Mouse (Mus musculus) retina, adult 2 months (tissue): ENCODE measurements around the gene Chst1.

Experiments used
- DNase-seq: peaks from one replicate; pipeline ENCODE4 v3.0.0-alpha.2; 2012; ENCODE audit warnings: low read depth, low spot score

The Chst1 gene

GRCm38 (mm10) chr2:92599487-92600347 is at the start of gene Chst1:
TSS of gene Chst1 (plus strand) at chr2:92599707.
- DNase-seq: no peak

DNA sequence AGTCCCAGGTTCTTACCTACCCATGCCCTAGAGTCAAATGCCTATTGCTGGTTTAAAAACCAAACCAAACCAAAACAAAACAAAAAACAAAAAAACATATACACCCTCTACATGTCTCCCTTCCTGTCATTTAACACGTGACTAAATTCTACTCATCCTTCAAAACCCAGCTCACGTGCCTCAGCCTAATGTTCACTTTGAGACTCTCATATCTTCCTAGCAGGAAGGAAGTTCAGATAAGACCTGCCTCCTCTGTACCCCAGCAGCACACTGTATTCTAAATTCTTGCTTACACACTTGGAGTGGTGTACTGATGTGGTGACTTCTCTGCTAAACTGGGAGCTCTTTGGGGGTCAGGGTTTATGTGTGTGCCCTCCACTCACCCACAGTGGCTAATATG is 49.5 kb upstream of the Chst1 start:
- no peak for DNase-seq

DNA sequence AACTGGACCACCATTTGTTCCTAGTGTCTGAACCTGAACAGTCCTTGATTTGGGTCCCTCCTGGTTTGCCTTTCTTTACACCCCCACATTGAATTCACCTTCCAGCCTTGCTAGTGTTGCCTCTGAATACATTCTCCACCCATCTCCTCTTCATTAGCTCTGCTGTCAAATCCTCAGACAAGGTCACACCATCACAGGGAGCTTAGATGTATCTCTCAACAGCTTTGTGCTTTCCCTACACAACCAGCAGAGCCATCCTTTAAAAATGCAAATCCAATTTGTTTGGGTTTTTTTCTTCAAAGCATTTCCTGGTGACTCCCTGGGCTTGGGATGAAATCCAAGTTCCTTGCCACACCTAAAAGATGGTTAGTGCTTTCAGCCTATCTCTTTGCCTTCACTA is 45.0 kb upstream of the Chst1 start:
- DNase-seq: no peak

DNA sequence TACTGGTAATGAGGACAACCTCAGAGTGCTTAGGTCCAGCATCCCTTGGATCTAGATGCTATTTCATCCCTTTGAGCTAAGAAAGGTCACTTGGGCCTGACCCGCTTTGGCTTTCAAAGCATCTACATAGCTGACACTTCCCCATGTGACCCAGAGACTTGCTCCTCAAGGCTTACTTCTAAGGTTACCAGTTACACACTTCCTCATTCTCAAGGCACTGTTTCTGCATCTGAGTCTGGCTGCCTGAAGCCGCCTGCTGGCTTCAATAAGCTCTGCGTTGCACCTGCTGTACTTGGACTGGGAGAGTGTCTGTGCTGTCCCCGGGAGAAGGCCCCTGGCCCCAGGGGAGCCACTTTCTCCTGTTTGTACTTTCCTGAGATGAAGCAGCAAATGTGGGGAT is 36.6 kb upstream of the Chst1 start:
- DNase-seq: no peak

DNA sequence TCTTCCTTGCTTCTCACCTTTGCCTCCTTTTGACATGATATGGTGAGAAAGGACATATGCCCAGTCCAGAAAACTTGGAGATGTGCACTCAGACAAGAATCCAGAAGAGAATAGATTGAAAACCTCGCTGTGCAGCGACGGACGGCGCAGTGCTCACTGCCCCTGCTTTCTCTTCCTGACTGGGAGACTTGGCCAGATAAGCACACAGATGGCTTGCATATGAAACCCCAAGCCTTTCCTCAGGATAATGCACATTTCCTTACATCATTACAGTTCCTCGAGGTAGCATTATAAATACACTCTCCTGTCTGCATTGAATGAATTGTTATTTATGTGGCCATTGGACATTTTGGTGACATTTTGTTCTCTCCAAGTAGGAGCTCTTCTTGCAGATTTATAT is 28.9 kb upstream of the Chst1 start:
- DNase-seq: no peak

DNA sequence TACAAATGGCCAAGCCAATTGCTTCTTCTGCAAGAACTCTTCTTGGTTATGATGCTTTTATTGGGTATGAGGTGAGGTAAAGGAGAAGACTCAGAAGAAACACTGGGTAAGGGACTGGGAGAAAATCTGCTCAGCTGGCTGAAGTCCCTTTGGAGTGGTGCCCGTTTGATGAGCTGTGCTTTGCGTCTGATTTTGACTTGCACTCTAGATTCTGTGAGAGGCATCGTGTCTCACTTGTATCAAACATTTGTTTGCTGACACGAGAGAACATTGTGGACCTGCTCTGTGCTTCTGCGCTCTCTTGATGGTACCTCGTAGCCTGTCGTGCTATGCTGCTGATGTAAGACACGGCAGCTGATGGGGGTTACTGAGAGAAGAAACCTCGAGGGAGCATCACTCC is 21.7 kb upstream of the Chst1 start:
- no peak for DNase-seq

GRCm38 (mm10) chr2:92581302-92581701 is 18.2 kb upstream of the Chst1 start:
- no peak for DNase-seq

DNA sequence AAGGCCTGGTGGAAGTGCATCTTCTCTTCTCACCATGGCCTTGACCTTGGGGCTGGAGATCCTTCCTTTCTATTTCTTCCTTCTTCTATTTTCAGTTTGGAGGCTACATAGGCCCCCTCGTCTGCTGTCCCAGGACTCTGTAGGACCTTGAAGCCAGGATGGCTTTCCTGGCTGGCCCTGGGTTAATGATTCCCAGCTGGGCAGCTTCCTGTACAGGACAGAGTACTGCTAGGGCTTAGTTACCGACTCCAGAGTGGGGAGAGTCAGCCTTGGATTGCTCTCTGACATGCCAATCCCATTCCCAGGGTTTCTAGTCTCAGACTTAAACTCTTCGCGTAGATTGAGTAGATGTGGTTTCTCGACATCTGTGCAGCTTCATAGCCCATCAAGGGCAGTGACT is 16.9 kb upstream of the Chst1 start:
- DNase-seq: no peak

DNA sequence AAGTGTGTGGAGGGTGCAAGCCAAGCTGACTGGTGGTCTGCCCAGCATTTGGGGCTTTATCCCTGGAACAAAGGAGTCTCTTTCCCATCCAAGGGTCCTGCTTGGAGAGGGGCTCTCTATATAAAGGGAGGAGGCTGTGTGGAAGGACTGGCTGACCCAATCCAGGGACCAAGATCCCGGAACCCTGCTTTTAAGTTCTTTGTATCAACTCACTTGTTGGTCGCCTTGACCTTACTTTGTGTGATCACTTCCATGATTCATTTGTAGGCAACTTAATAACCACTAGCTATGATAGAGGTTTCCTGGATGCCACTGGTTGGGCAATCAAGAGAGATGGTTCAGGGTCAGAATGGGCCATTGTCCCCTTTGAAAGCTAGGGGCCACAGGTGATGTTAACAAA is 11.7 kb upstream of the Chst1 start:
- no peak for DNase-seq

DNA sequence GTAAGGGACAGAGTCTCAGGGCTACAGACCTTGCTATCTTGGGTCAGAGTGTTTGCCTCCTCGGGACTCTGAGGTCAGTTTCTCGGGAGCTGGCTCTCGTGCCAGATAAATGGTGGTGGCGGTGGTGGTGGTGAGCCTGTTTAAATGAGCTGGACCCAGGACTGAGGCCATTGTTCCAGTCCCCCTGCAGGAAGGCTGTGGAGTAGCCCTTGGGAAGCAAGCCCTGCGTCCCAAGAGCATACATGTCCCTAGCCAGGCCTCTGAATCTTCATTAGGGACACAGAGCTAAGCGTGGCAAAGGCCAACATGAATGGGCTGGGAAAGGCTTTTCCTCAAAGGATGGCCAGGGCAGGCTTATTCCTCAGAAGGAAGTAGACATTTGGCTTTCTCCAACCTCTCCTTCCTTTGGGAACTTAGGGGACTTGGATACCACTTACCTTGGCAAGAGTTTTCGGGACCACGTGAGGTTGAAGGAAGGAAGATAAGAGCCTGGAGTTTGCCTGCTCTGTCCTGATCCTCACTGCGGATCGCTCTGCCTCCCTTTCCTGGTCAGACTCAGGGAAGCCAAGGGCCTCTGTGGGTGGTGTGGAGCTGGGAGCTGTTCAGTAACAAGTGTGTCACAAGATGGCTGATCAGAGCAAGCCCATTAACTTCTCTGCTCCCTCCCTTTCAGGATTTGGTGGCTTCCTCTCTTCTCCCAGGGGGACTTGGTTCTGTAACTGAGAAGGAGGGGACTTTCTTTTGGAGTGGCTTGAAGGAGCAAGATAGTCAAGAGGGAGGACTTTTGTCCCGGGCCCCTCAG is 4.4 kb upstream of the Chst1 start:
- no peak for DNase-seq

DNA sequence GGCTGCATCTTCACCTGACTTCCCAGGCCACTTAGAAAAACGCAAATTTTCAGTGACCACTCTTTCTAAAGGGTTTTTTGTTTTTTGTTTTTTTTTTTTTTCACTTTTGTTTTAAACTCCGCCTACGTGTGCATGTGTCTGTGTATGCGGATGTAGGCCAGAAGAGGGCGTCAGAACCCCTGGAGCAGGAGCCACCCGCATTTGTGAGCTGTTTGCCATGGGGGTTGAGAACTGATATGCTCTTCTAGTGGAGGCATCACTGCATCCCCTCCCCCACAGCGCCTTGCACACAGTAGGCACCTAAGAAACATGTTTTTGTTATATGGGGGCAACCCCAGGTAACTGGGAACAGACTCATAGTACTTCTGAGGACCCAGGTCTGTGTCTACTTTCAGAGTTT is 2.2 kb upstream of the Chst1 start:
- no peak for DNase-seq

GRCm38 (mm10) chr2:92598941-92599486 is 493 bp upstream of the Chst1 start:
- DNase-seq: no peak

DNA sequence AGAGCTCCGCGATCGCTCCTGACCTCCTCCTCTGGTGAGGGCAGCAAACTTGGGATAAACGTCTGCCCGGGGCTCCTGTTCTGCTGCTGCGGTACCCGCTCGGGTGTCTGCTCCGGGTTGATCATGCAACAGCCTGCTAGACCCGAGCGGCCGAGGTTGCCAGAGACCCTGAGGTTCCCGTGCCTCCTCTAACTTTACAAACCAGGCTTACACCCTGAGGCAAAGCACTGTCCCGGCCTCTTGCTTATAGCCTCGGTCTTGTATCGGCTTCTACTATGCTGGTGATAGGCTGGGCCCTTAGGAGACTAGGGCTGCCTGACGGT is 802 bp downstream of the Chst1 start:
- no peak for DNase-seq

DNA sequence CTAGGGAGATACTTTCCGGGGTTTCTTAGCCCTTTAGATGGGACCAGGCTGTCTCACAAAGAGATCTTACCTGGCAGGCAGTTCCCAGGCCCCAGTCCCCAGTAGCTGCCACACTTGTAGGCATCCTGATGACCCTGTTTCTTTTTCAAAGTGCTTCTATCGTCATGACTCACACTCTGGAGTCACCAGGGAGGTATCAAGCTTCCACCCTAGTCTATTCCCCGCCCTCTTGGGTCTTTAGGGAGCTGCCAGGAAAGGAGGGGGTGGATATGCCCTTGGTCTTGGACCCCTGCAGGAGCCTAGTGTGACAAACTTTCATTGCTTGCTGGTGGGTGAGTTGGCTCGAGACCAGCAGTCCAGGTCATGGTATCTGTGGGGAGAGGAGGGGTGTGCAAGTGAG is 1.7 kb downstream of the Chst1 start:
- DNase-seq: no peak

- no peak for DNase-seq
These were observed 2.6 kb downstream of the Chst1 start for GRCm38 (mm10) chr2:92602073-92602472.

DNA sequence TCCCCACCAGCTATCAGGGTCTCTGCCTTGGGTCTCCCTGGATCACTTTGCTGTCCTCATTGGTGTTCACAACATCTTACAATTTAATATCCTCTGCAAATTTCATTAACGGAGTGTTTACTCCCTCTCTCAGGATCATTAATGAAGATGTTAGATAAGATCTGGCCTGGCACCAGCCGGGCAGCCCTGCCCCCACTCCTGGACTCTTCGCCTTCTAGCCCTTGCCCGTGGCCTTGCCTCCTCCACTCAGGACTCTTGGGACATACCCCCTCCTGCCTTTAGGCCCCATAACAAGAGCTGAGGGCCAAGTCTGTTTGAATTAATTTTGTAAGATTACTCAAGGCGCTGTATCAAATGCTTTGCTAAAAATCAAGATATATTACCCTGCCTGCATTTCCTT is 4.1 kb downstream of the Chst1 start:
- no peak for DNase-seq

- DNase-seq: no peak
These were observed 5.1 kb downstream of the Chst1 start for GRCm38 (mm10) chr2:92604565-92604964.

GRCm38 (mm10) chr2:92605995-92606394 is 6.5 kb downstream of the Chst1 start:
- no peak for DNase-seq

GRCm38 (mm10) chr2:92607153-92607552 is 7.6 kb downstream of the Chst1 start:
- DNase-seq: no peak

- no peak for DNase-seq
These were observed 8.1 kb downstream of the Chst1 start for GRCm38 (mm10) chr2:92607592-92607991.

DNA sequence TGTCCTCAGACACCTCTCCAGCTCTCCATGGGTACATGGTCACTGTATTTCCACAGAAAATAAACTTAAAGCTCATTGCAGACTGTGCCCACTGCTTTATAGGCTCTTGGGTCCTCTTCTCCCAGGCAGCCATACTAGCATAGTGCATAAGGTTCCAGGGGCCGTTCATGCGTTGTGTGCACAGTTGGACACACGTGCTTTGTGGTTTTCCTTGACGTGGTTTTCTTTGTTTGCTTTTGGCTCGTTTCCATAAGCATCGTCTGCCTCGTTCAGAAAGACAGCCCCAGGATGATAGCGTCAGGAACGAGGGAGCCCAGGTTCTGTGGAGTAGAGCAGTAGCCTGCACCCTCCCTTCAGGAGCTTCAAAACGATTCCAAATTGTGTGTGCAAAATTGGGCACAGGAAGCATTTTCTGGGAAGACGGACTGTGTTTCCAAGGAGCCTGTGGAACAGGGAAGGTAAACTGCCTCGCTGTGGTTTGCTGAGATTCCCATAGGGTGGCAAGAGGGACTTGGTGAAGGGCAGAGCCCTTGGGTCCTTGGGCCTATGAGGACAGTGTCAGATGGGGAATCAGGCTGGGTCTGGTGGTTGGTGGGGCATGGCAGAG is 8.6 kb downstream of the Chst1 start:
- no peak for DNase-seq

DNA sequence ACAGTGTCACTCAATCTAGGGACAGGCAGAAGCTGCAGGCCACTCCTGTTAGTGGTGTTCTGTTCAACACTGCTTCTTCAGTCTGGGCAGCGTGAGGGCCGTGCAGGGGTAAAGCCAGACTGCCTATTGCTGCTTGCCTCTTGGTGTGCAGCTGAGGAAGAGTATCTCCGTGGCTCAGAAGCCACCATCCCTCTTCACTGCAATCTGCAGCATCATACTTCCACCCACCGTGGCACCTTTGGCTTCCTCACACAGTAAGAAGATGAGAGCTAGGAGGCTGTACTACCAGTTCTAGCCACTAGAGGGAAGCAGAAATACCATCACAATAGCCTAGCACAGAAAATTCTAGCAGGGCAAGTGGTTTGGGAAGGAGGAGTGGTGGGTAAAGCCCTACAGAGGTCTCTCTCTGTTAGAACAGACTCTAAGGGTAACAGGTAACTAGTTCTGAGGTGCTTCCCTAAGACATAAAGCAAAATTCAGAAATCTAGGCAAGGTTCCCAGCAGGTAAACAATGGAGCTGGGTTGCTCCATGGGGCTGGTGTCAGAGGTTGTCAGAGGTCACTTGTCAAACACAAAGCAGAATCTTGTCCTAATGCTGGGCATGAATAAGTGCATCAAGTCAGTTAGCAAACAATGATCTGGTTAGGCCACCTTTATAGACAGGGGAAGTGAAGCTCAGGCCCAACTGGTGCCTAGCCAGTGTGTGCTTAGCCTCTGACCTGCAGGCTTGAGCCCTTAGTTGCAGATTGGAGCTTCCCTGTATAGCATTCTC is 9.5 kb downstream of the Chst1 start:
- DNase-seq: peak; percentile 51
